Mouse (Mus musculus): ENCODE measurements around the gene Rhd. TPM values are rescaled to one million over a fixed set of nuclear protein-coding genes. Genes with fewer than 3 reads are reported as not detected.

The Rhd gene
- total RNA-seq, 2 experiments from 2014 or later, result not detected

GRCm38 (mm10) chr4:134930190-134930589 is 65.9 kb downstream of the Rhd start:
- DNase-seq (ENCODE audit: low spot score in 2 of 2), result no peak

DNA sequence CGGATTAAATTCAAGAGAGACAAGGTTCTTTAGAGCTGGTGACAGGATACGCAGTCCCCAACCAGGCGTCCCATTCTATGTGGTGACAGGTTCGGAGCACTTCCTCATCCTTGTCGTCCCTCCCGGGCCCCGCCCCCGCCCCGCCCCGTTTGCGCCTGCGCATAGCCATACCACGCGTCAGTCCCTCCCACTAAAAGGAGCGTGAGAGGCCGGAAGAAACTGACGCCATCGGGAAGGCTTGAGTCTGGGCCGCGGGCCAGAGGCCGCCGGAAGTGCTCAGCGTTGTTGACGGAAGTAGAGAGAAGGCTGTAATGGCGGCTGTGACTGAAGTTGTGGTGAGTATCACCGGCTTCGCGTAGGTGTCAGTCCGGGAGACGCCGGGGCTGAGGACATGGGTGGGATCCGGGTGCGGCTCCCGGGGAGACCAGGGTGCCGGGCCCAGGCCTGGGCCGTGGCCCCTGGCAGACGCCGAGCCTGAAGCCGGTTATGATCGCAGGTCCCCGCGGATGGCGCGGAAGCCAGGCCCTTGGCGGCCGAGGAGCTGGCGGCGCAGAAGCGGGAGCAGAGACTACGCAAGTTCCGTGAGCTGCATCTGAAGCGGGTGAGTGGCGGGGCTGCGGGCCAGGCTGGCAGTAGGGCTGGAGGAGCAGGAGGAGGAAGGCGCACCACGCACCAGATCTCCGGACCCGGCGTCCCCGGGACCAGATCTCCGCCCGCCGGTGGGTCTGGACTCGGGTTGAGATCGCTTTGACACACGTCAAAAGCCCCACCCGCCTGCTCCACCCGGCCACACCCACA is 66.5 kb downstream of the Rhd start, which contains the start of gene Syf2:
TSS of gene Syf2 (plus strand) at position 215 of the 798 bp plus-strand sequence.
- DNase-seq (ENCODE audit: low spot score in 2 of 2), result peak; percentile 95

DNA sequence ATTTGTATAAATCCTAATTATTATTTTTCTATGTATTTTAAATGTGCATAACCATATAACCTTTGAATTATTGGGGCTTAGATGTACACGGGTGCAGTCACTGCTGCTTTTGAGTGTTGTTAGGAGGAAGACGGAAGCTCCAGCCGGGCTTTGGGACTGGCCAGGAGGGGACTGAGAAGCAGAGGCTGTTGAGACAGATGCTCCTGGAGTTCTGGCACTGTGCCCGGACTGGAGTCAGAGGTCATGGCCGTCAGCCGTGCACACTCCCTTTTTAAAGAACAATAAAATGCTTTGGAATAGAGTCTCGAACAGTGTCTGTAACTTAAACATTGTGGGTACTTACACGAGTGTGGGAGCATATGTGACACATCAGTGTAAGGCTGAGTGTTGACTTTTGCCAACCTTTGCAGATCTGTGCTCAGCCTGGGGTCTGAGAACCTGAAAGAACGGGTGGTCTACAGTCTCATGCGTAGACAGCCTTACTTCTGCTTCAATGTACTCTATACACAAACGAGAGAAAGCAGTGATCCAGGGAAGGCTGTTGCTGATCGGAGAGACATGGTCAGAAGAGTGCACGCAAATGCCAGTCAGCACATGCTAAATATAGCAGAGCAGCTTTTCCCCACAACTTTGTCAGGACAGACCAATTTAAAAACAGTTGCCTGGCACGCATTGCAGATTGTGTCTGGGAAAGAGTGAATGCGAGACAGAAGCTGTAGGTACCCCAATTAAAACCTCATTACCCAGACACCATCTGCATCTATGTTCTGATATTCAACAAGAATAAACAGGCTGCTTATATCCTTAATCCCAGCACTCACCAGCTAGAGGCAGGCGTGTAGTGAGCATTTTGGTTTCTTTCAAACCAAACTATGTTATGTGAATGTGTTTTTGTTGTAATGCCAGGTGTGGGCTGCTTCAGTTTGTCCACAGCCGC is 73.2 kb downstream of the Rhd start:
- DNase-seq (ENCODE audit: low spot score in 2 of 2), result no peak

DNA sequence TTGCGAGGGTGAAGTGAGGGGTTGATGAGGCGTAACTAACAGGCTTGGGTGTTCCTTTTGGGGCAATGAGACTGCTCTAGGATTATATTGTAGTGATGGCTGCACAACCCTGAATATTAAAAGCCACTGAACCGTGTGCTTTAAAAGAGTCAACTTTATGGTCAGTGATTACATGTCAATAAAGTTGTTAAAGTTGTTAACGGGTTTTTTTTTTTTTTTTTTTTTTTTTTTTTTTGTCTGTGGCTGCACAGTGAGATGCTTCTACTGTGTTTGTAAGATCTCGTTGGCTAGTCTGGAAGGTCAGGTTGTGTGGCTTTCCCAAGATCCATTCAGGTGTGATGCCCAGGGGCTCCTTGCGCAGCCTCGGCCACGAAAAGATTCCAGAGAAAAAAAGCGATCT is 75.6 kb downstream of the Rhd start:
- no peak for DNase-seq (ENCODE audit: low spot score in 2 of 2)

DNA sequence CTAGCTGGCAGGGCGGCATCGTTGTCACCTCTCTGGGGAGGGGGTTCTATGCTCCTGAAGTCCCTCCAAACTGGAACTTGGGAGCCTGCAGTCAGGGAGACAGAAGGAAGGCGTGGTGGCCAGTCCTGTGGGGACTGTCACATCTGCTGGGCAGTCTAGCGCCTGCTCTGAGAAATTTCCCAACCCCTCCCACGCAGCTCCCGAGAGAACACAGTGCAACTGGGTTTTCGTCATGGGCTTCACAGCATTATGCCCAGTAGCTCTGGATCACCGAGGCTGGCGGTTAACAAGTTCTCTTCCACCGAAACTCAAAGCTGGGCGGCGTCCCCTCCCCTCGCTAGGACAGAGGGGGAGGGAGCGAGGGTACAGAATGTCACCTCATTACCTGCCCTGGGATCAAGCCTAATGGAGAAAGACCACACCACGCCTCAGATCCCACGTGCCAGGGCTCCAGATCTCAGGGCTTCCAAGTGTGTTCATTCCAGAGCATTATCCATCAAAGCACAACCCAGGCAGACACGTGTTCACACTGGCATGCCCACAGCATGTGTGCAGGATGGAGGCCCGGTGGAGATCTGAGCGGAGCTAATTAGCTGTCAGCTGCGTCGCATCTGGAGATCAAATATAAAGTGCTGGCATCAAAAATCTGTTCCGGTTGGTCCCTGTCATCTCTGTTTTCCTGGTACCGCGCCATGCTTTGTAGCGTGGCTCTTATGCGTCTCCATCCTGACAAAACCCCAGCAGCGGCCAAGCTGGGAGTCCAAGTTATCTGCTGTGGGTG is 79.6 kb downstream of the Rhd start:
- DNase-seq (ENCODE audit: low spot score in 2 of 2), result peak in 1 of 2 experiments; percentile 32

Other genes with a start within 250 kb of the Rhd start
- gene Man1c1, start 160.2 kb upstream of the Rhd start, total RNA-seq (2021), result 10 to 100 TPM; 14.2 to 16.3 TPM
- gene Ldlrap1, start 96.5 kb upstream of the Rhd start, total RNA-seq (2021), result 1 to 10 TPM; 2.7 to 3.2 TPM
- 10 to 100 TPM; 48.2 to 52.1 TPM for gene Maco1, start 11.2 kb upstream of the Rhd start, total RNA-seq (2021)
- gene Tmem50a, start 50.5 kb downstream of the Rhd start, total RNA-seq (2021), result 100 to 1,000 TPM; 116 to 123 TPM
- 100 to 1,000 TPM; 245 to 279 TPM for gene Rsrp1, start 59.1 kb downstream of the Rhd start, total RNA-seq (2021)
- gene Syf2, start 66.4 kb downstream of the Rhd start, total RNA-seq (2021), result 10 to 100 TPM; 42.1 to 45.0 TPM